In the genomic region with DNA sequence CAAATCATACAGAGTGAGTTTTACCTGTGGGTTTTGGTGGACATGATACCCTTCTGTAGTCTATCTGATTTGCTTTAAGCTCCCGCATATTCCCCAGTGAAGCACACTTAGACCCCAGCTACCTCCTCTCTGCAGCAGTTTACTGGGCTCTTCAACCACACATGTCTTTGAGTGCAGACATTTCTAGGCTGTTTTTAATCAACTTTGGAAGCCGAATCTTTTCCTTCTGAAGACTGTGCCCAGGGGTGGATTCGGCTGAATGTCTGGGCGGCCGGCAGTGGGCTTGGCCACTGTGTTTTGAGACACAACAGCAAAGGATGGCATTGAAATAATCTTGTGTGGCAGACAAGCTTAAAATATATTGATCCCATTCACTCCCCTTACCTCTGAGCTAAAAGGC, we compare ENCODE assay signal across 16 mouse cellular contexts. TPM values are rescaled to one million over a fixed set of nuclear protein-coding genes. Genes with fewer than 3 reads are reported as not detected.
DNase-seq lines count a peak whose midpoint lies in the region; ATAC-seq lines count a peak whose summit lies in the region.
"Had no signal": no experiment of that assay in that cellular context is flagged by ENCODE, and none has a peak within 500 bp of the region (broad histone marks: within the 10 kb centered on the region; RNA-seq: fewer than 3 reads in every experiment).

No protein-coding gene starts in this region.

- H3K27me3 ChIP-seq in midbrain, embryonic 10.5 days (ENCODE audit: low read depth, poor library complexity, severe bottlenecking), result peaks cover 100% of the 10 kb centered on the region
- peaks cover 54% of the 10 kb centered on the region for H3K27me3 ChIP-seq in midbrain, embryonic 15.5 days (replicated peaks)
- H3K27me3 ChIP-seq in hindbrain, embryonic 16.5 days (replicated peaks; ENCODE audit: control insufficient read depth, insufficient read depth, low read length), result peaks cover 34% of the 10 kb centered on the region

- no peaks in the 10 kb centered on the region for H3K36me3 ChIP-seq in midbrain, embryonic 10.5 days
- no peaks in the 10 kb centered on the region for H3K36me3 ChIP-seq in midbrain, embryonic 15.5 days (replicated peaks)
- no peaks in the 10 kb centered on the region for H3K36me3 ChIP-seq in hindbrain, embryonic 16.5 days (ENCODE audit: control insufficient read depth, insufficient read depth, low read length)
- H3K36me3 ChIP-seq: G1E; liver, embryonic 15.5 days had no signal

- ATAC-seq in midbrain, embryonic 15.5 days (replicated peaks), result no peak
- ATAC-seq in hindbrain, embryonic 16.5 days, result no peak
- no peak for ATAC-seq in megakaryocyte, adult 5-6 weeks (ENCODE audit: poor library complexity, severe bottlenecking)
- ATAC-seq: activated CD4-positive, CD25-positive, alpha-beta regulatory T cell, adult 4 months had no signal

- H3K4me3 ChIP-seq in midbrain, embryonic 10.5 days, result no peak overlapping the region
- H3K4me3 ChIP-seq in midbrain, embryonic 15.5 days, result no peak overlapping the region
- H3K4me3 ChIP-seq in hindbrain, embryonic 16.5 days (ENCODE audit: low read length), result no peak overlapping the region
- H3K4me3 ChIP-seq: liver, embryonic 15.5 days; megakaryocyte, embryonic 14.5 days had no signal

- H3K4me2 ChIP-seq in midbrain, embryonic 15.5 days, result no peak overlapping the region
- H3K4me2 ChIP-seq in hindbrain, embryonic 16.5 days (ENCODE audit: low read length), result peak overlapping the region; percentile 31; the same call in 1 of the 2 replicates
- H3K4me2 ChIP-seq: liver, embryonic 15.5 days had no signal

- no peak overlapping the region for H3K9ac ChIP-seq in midbrain, embryonic 15.5 days
- H3K9ac ChIP-seq in hindbrain, embryonic 16.5 days (ENCODE audit: low read depth, low read length), result peak overlapping the region; percentile 9
- H3K9ac ChIP-seq: liver, embryonic 15.5 days had no signal

- H3K9me3 ChIP-seq in midbrain, embryonic 10.5 days (replicated peaks), result no peaks in the 10 kb centered on the region
- H3K9me3 ChIP-seq in midbrain, embryonic 15.5 days, result no peaks in the 10 kb centered on the region
- no peaks in the 10 kb centered on the region for H3K9me3 ChIP-seq in hindbrain, embryonic 16.5 days (ENCODE audit: control insufficient read depth, low read length)
- H3K9me3 ChIP-seq: liver, embryonic 15.5 days had no signal

- peak; percentile 49 for DNase-seq in cerebellum, adult 8-10 months
- no peak for DNase-seq in cerebellum, postnatal 4 days (ENCODE audit: low spot score in 2 of 2)
- peak; percentile 56 for DNase-seq in midbrain, embryonic 10.5 days (ENCODE audit: low spot score)
- peak; percentile 43 for DNase-seq in retina, embryonic 14.5 days (ENCODE audit: low spot score)
- no peak for DNase-seq in spleen, postnatal 36 days (ENCODE audit: low spot score in 2 of 2)
- DNase-seq: kidney, adult 8-10 months; thymus, postnatal 4 days had no signal

- H3K4me1 ChIP-seq in midbrain, embryonic 10.5 days, result peaks cover 59% of the 10 kb centered on the region
- peaks cover 7% of the 10 kb centered on the region for H3K4me1 ChIP-seq in midbrain, embryonic 15.5 days
- H3K4me1 ChIP-seq in hindbrain, embryonic 16.5 days (ENCODE audit: control insufficient read depth, insufficient read depth, low read depth, low read length), result peaks cover 3% of the 10 kb centered on the region; the same call in 1 of the 2 replicates

- WGBS in midbrain, embryonic 10.5 days, result 2% methylated on average over 5 of the region's 5 CpGs
- WGBS in midbrain, embryonic 15.5 days, result 11% methylated on average over 5 of the region's 5 CpGs
- WGBS in hindbrain, embryonic 16.5 days, result 13% methylated on average over 5 of the region's 5 CpGs

- H3K27ac ChIP-seq in midbrain, embryonic 10.5 days (replicated peaks), result no peak overlapping the region
- no peak overlapping the region for H3K27ac ChIP-seq in midbrain, embryonic 15.5 days
- H3K27ac ChIP-seq in hindbrain, embryonic 16.5 days (ENCODE audit: low read depth, low read length), result peak overlapping the region; percentile 51; the same call in 1 of the 2 replicates
- H3K27ac ChIP-seq: liver, embryonic 15.5 days had no signal

RNA-seq across cellular contexts. Expression of a gene that starts 3.0 kb away (rescaled TPM):
- polyA plus RNA-seq in midbrain, embryonic 10.5 days (2016; fragmentation: Nextera tagmentation; extraction: Ambion mirVana), result 0.07 and 0.25 TPM in 2 replicates
- 0.51 and 0.77 TPM in 2 replicates for polyA plus RNA-seq in midbrain, embryonic 15.5 days (2015; fragmentation: Nextera tagmentation; extraction: Ambion mirVana)
- 0.80 and 0.84 TPM in 2 replicates for polyA plus RNA-seq in hindbrain, embryonic 16.5 days (2015; fragmentation: Nextera tagmentation; extraction: Ambion mirVana)
- not detected in 2 replicates for total RNA-seq in megakaryocyte, adult 5-6 weeks (2015)
- not detected in 2 replicates for total RNA-seq in megakaryocyte, adult 5-6 weeks (2017)
- total RNA-seq: left cerebral cortex, postnatal 10 days had no signal
- polyA plus RNA-seq: activated CD4-positive, CD25-positive, alpha-beta regulatory T cell, adult 4 months; G1E; heart, embryonic 14.5 days; liver, embryonic 15.5 days had no signal

RNA-seq across cellular contexts. Expression of a gene that starts 12.1 kb away (rescaled TPM):
- 5.7 and 6.4 TPM in 2 replicates for polyA plus RNA-seq in midbrain, embryonic 10.5 days (2016; fragmentation: Nextera tagmentation; extraction: Ambion mirVana)
- polyA plus RNA-seq in midbrain, embryonic 15.5 days (2015; fragmentation: Nextera tagmentation; extraction: Ambion mirVana), result 9.6 and 9.9 TPM in 2 replicates
- 7.3 and 7.8 TPM in 2 replicates for polyA plus RNA-seq in hindbrain, embryonic 16.5 days (2015; fragmentation: Nextera tagmentation; extraction: Ambion mirVana)
- total RNA-seq in megakaryocyte, adult 5-6 weeks (2015), result not detected in 2 replicates
- total RNA-seq in megakaryocyte, adult 5-6 weeks (2017), result not detected in 2 replicates
- polyA plus RNA-seq: activated CD4-positive, CD25-positive, alpha-beta regulatory T cell, adult 4 months; G1E; heart, embryonic 14.5 days; liver, embryonic 15.5 days had no signal

RNA-seq across cellular contexts. Expression of a gene that starts 21.9 kb away (rescaled TPM):
- 13.6 and 15.3 TPM in 2 replicates for polyA plus RNA-seq in midbrain, embryonic 10.5 days (2016; fragmentation: Nextera tagmentation; extraction: Ambion mirVana)
- 13.0 and 14.0 TPM in 2 replicates for polyA plus RNA-seq in midbrain, embryonic 15.5 days (2015; fragmentation: Nextera tagmentation; extraction: Ambion mirVana)
- polyA plus RNA-seq in hindbrain, embryonic 16.5 days (2015; fragmentation: Nextera tagmentation; extraction: Ambion mirVana), result 14.9 and 15.2 TPM in 2 replicates
- not detected in 2 replicates for total RNA-seq in megakaryocyte, adult 5-6 weeks (2015)
- not detected in 2 replicates for total RNA-seq in megakaryocyte, adult 5-6 weeks (2017)
- polyA plus RNA-seq: G1E; liver, embryonic 15.5 days had no signal

RNA-seq across cellular contexts. Expression of a gene that starts 36.5 kb away (rescaled TPM):
- polyA plus RNA-seq in midbrain, embryonic 10.5 days (2016; fragmentation: Nextera tagmentation; extraction: Ambion mirVana), result 0.82 and 1.3 TPM in 2 replicates
- 0.91 and 1.1 TPM in 2 replicates for polyA plus RNA-seq in midbrain, embryonic 15.5 days (2015; fragmentation: Nextera tagmentation; extraction: Ambion mirVana)
- 1.8 and 2.1 TPM in 2 replicates for polyA plus RNA-seq in hindbrain, embryonic 16.5 days (2015; fragmentation: Nextera tagmentation; extraction: Ambion mirVana)
- total RNA-seq in megakaryocyte, adult 5-6 weeks (2015), result not detected in 2 replicates
- total RNA-seq in megakaryocyte, adult 5-6 weeks (2017), result not detected in 2 replicates
- polyA plus RNA-seq: activated CD4-positive, CD25-positive, alpha-beta regulatory T cell, adult 4 months; G1E; heart, embryonic 14.5 days; liver, embryonic 15.5 days had no signal

RNA-seq across cellular contexts. Expression of a gene that starts 46.8 kb away (rescaled TPM):
- polyA plus RNA-seq in midbrain, embryonic 10.5 days (2016; fragmentation: Nextera tagmentation; extraction: Ambion mirVana), result 30.5 TPM in 2 replicates
- 26.7 and 27.0 TPM in 2 replicates for polyA plus RNA-seq in midbrain, embryonic 15.5 days (2015; fragmentation: Nextera tagmentation; extraction: Ambion mirVana)
- 31.1 and 33.3 TPM in 2 replicates for polyA plus RNA-seq in hindbrain, embryonic 16.5 days (2015; fragmentation: Nextera tagmentation; extraction: Ambion mirVana)
- total RNA-seq in megakaryocyte, adult 5-6 weeks (2015), result 25.3 and 27.3 TPM in 2 replicates
- 22.8 and 25.4 TPM in 2 replicates for total RNA-seq in megakaryocyte, adult 5-6 weeks (2017)

Comparison
In these comparisons a context has a peak if more than half of its experiments do, and no peak if none do; other contexts are left out.
1. DNase-seq: peak in cerebellum, adult 8-10 months (single experiment), midbrain, embryonic 10.5 days (single experiment) and retina, embryonic 14.5 days (single experiment); none in cerebellum, postnatal 4 days (0 of 2) and spleen, postnatal 36 days (0 of 2).